Mouse (Mus musculus) midbrain, embryonic 16.5 days (tissue): ENCODE measurements around the gene Nucb1. TPM values are rescaled to one million over a fixed set of nuclear protein-coding genes. Genes with fewer than 3 reads are reported as not detected.
A peak's percentile ranks its signal among the peaks of the same experiment; 100 is the strongest.

ENCODE experiments used
- ATAC-seq: fragments of 200-750 bp; cut with Nextera tagmentation; 2 replicates; pipeline ENCODE4 v1.8.0; 2017; ENCODE audit warnings: moderate TSS enrichment
- H3K27ac ChIP-seq: fragments of 300-500 bp; sonication (generic); 2 replicates; pipeline ENCODE4 v1.5.1; 2014; ENCODE audit warnings: mild to moderate bottlenecking, low read length, mixed read lengths
- H3K27me3 ChIP-seq: fragments of 300-500 bp; sonication (generic); 2 replicates; pipeline ENCODE4 v1.6.1; 2014; ENCODE audit warnings: low read depth, low read length, mixed read lengths; ENCODE audit not compliant: control insufficient read depth, insufficient read depth
- H3K36me3 ChIP-seq: fragments of 300-500 bp; sonication (generic); 2 replicates; pipeline ENCODE4 v1.6.1; 2014; ENCODE audit warnings: mild to moderate bottlenecking, low read length, moderate library complexity, mixed read lengths; ENCODE audit not compliant: control insufficient read depth, insufficient read depth
- H3K4me1 ChIP-seq: fragments of 300-500 bp; sonication (generic); 2 replicates; pipeline ENCODE4 v1.6.1; 2014; ENCODE audit warnings: mild to moderate bottlenecking, low read length, mixed read lengths; ENCODE audit not compliant: control insufficient read depth, insufficient read depth
- H3K4me2 ChIP-seq: fragments of 300-500 bp; sonication (generic); 2 replicates; pipeline ENCODE4 v1.6.1; 2014; ENCODE audit warnings: mild to moderate bottlenecking, low read length, mixed read lengths
- H3K4me3 ChIP-seq: fragments of 300-500 bp; sonication (generic); 2 replicates; pipeline ENCODE4 v1.5.1; 2014; ENCODE audit warnings: low read depth, mild to moderate bottlenecking, low read length, moderate library complexity, mixed read lengths
- H3K9ac ChIP-seq: fragments of 300-500 bp; sonication (generic); 2 replicates; pipeline ENCODE4 v1.6.1; 2014; ENCODE audit warnings: low read depth, low read length, mixed read lengths
- H3K9me3 ChIP-seq: fragments of 300-500 bp; sonication (generic); replicated peaks from 2 replicates; pipeline ENCODE4 v1.6.1; 2014; ENCODE audit warnings: mild to moderate bottlenecking, low read length, mixed read lengths; ENCODE audit not compliant: control insufficient read depth, poor library complexity, severe bottlenecking
- WGBS: fragments of 180-500 bp; shearing (Covaris S2); extraction: QIAGEN DNeasy Blood & Tissue Kit; methylation state at CpG from one replicate; pipeline ENCODE4 v1.1.7; 2014; 5-methylcytosine and 5-hydroxymethylcytosine counted together
- polyA plus RNA-seq: library from polyadenylated mRNA; unstranded; fragments of >200 nt; fragmentation: Nextera tagmentation; extraction: Ambion mirVana; gene quantifications from 2 replicates; pipeline ENCODE4 v1.2.1, GENCODE M21; 2015

The Nucb1 gene
- polyA plus RNA-seq, 1 experiment from 2014 or later: 119 TPM

GRCm38 (mm10) chr7:45498427-45498826 is 11.8 kb downstream of the Nucb1 start:
- Histone ChIP-seq H3K36me3 (peaks cover 46% of the 10 kb centered on the region), H3K4me1 (no peaks in the 10 kb centered on the region), H3K27me3 (no peaks in the 10 kb centered on the region), H3K9ac (no peak overlapping the region), H3K4me3 (no peak overlapping the region), H3K27ac (no peak overlapping the region), H3K9me3 (no peaks in the 10 kb centered on the region), H3K4me2 (no peak overlapping the region)
- WGBS: 94% methylated on average over 6 of the region's 6 CpGs
- no peak for ATAC-seq

- WGBS: 80% methylated on average over 9 of the region's 9 CpGs
- H3K9me3 ChIP-seq: no peaks in the 10 kb centered on the region
- no peak overlapping the region for H3K9ac ChIP-seq
- H3K4me3 ChIP-seq: no peak overlapping the region
- H3K27me3 ChIP-seq: no peaks in the 10 kb centered on the region
- ATAC-seq: no peak
- H3K4me1 ChIP-seq: 0 out of 2 replicates have a peak, but pooled peaks cover 3% of the 10 kb centered on the region
- no peak overlapping the region for H3K4me2 ChIP-seq
- H3K36me3 ChIP-seq: peaks cover 44% of the 10 kb centered on the region
- no peak overlapping the region for H3K27ac ChIP-seq
Measured at GRCm38 (mm10) chr7:45494548-45494947, 15.7 kb downstream of the Nucb1 start.

DNA sequence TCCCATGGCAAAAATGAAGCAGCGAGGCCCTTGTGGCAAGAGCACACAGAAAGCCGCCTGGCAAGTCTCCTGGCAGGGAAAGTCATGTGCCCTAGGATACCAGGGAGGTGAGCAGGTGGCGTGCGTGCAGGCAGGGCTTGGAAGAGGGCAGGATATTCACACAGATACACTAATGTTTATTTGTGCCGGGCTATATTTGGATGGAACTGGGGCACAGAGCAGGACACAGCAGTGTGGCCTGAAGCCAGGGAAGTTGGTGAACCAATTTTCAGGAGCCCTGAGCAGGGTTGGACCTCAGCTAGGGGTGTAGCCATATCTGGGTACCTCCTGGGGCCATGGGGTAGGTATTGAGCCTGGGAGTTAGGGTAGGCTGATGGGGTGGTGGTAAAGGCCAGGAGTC is 17.3 kb downstream of the Nucb1 start:
- Histone ChIP-seq H3K4me2 (no peak overlapping the region), H3K4me1 (peaks cover 14% of the 10 kb centered on the region), H3K36me3 (peaks cover 28% of the 10 kb centered on the region), H3K9ac (no peak overlapping the region), H3K27ac (no peak overlapping the region), H3K27me3 (no peaks in the 10 kb centered on the region), H3K9me3 (no peaks in the 10 kb centered on the region), H3K4me3 (no peak overlapping the region)
- no peak for ATAC-seq
- WGBS: 90% methylated on average over 5 of the region's 5 CpGs

DNA sequence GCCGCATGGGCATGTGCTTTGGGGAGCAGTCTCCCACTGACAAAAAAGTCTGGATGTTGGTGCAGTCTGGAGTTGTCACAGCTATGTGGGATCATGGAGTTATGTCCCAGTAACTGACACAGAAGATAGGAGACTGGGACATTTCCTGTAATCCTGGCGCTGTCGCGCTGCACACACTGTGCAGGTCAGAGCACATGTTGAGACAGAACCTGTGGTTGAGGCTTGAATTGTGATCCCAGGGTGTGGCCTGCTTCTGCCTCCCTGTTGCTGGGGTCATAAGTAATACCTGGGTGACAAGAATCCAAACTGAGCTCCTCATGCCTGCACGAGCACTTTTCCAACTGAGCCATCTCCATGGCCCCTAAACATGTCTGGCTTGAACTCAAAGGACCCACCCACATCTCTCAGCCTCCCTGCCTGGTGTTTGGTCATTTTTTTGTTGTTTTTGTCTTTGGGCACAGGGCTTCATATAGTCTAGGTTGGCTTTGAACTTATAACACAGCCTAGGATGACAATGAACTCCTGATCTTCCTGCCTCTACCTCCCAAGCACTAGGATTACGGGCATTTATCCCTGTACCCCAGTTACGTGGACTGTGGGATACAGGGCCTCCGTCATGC is 17.9 kb downstream of the Nucb1 start:
- no peak overlapping the region for H3K27ac ChIP-seq
- H3K9ac ChIP-seq: no peak overlapping the region
- no peaks in the 10 kb centered on the region for H3K27me3 ChIP-seq
- no peak for ATAC-seq
- peaks cover 15% of the 10 kb centered on the region for H3K4me1 ChIP-seq
- WGBS: 96% methylated on average over 8 of the region's 8 CpGs
- H3K36me3 ChIP-seq: peaks cover 24% of the 10 kb centered on the region
- no peaks in the 10 kb centered on the region for H3K9me3 ChIP-seq
- H3K4me2 ChIP-seq: no peak overlapping the region
- no peak overlapping the region for H3K4me3 ChIP-seq

GRCm38 (mm10) chr7:45491264-45491663 is 18.9 kb downstream of the Nucb1 start:
- Histone ChIP-seq H3K27ac (no peak overlapping the region), H3K4me3 (no peak overlapping the region), H3K4me1 (peaks cover 15% of the 10 kb centered on the region), H3K9me3 (no peaks in the 10 kb centered on the region), H3K27me3 (no peaks in the 10 kb centered on the region), H3K36me3 (peaks cover 24% of the 10 kb centered on the region), H3K4me2 (no peak overlapping the region), H3K9ac (no peak overlapping the region)
- WGBS: 23% methylated on average over 3 of the region's 3 CpGs
- no peak for ATAC-seq

- Histone ChIP-seq H3K9ac (no peak overlapping the region), H3K9me3 (no peaks in the 10 kb centered on the region), H3K27ac (no peak overlapping the region), H3K36me3 (peaks cover 24% of the 10 kb centered on the region), H3K27me3 (no peaks in the 10 kb centered on the region), H3K4me3 (no peak overlapping the region), H3K4me1 (peaks cover 15% of the 10 kb centered on the region), H3K4me2 (no peak overlapping the region)
- 48% methylated on average over 9 of the region's 9 CpGs for WGBS
- ATAC-seq: no peak
Measured at GRCm38 (mm10) chr7:45490822-45491221, 19.4 kb downstream of the Nucb1 start.

DNA sequence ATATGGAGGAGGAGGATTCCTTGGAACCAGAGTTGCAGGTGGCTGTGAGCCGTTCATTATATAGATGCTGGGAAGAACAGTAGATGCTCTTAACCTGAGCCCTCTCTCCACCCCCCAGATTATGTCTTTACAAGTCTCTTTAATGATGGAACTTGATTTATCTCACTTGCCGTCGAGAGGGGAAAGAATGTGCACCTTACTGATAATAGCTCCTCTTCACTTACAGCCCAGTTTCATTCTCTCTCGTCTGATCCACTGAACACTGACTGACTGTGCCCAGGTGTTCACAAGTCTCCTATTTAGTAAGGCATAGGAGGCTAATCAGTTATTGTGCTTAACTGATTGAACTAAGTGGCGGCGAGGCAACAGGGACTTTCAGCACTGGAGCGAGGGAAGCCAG is 20.6 kb downstream of the Nucb1 start:
- H3K4me2 ChIP-seq: no peak overlapping the region; the same call in 1 of the 2 replicates
- H3K36me3 ChIP-seq: peaks cover 14% of the 10 kb centered on the region
- no peak for ATAC-seq
- no peaks in the 10 kb centered on the region for H3K27me3 ChIP-seq
- H3K9ac ChIP-seq: no peak overlapping the region
- H3K9me3 ChIP-seq: no peaks in the 10 kb centered on the region
- WGBS: 79% methylated on average over 7 of the region's 7 CpGs
- no peak overlapping the region for H3K4me3 ChIP-seq
- no peak overlapping the region for H3K27ac ChIP-seq
- H3K4me1 ChIP-seq: peaks cover 15% of the 10 kb centered on the region

DNA sequence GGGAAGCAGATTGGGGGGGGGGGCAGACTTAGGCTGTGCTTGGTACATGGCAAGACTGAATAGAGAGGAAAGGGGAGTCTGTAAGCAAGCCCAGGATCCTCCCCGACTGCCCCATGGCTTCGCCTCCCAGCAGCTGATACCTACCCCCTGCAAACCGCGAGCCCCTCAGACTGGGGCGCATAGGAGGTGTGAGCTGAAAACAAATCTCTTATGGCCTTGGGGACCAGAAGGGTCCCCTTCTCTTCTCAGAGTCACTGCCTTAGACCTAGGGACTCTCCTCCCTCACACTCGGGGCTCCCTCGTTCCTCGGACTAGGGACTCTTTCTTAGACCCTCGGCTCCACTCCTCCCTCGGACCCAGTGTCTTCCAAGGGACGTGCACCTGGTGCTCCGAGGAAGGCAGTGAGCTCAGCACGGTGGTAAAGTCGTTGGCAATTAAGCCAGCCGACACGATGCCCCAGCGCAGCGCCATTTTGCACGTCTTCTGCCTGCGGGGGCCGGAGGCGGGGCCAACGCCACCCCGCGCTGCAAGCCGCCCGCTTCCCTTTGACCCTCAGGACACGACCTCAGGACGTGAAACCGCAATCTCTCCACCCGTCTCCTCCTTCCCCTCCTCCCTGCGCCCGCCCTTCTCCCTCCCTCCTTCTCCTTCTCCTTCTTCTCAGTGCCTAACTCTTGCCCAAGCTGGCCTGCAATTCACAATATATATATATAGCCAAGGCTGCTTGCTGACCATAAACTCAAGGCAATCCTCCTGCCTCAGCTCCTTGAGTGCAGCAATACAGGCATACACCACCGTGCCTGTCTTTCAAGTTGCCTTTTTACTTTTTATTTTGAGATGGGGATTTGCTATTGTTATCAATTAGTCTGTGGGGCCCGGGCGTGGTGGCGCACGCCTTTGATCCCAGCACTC is 21.7 kb downstream of the Nucb1 start, which contains the start of gene Dhdh:
Gene Dhdh, minus strand, starts transcription at position 513 of the 912 bp plus-strand sequence.
- H3K27ac ChIP-seq: peak within 1 kb of the TSS; percentile 90
- peak within 1 kb of the TSS; percentile 76 for H3K9ac ChIP-seq
- peak within 1 kb of the TSS; percentile 48 for H3K4me3 ChIP-seq
- peak within 1 kb of the TSS; percentile 68 for H3K4me2 ChIP-seq
- 9% methylated on average over 35 of the region's 38 CpGs for WGBS
- peaks cover 15% of the 10 kb centered on the region for H3K4me1 ChIP-seq
- ATAC-seq: peak; percentile 69
- H3K9me3 ChIP-seq: no peaks in the 10 kb centered on the region
- H3K36me3 ChIP-seq: peaks cover 6% of the 10 kb centered on the region
- H3K27me3 ChIP-seq: no peaks in the 10 kb centered on the region

GRCm38 (mm10) chr7:45487861-45488292 is 22.3 kb downstream of the Nucb1 start:
- H3K9me3 ChIP-seq: no peaks in the 10 kb centered on the region
- peak overlapping the region; percentile 76 for H3K9ac ChIP-seq
- peak; percentile 77 for ATAC-seq
- peak overlapping the region; percentile 90 for H3K27ac ChIP-seq
- H3K27me3 ChIP-seq: no peaks in the 10 kb centered on the region
- H3K4me1 ChIP-seq: peaks cover 15% of the 10 kb centered on the region
- WGBS: 9% methylated on average over 11 of the region's 11 CpGs
- no peaks in the 10 kb centered on the region; the same call in 1 of the 2 replicates for H3K36me3 ChIP-seq
- H3K4me3 ChIP-seq: peak overlapping the region; percentile 48
- peak overlapping the region; percentile 68 for H3K4me2 ChIP-seq
